Mouse (Mus musculus) central nervous system, embryonic 14 days (tissue): ENCODE data around the gene Tmem234. TPM values are rescaled to one million over a fixed set of nuclear protein-coding genes. Genes with fewer than 3 reads are reported as not detected.

Experiments
- polyA plus RNA-seq: library from polyadenylated mRNA; depleted of rRNA; stranded (reverse); fragments of >200 nt; gene quantifications from 2 replicates; pipeline ENCODE4 v1.2.3, GENCODE M21; 2012; rRNA removed

Gene Tmem234
- 153 and 164 TPM in 2 replicates for polyA plus RNA-seq

GRCm38 (mm10) chr4:129600233-129601158, at the start of gene Tmem234, which contains the start of gene Eif3i:
Gene Tmem234, plus strand, starts transcription at chr4:129600668.
Gene Eif3i, minus strand, starts transcription at chr4:129600648.

GRCm38 (mm10) chr4:129573430-129573829, 27.0 kb upstream of the Tmem234 start, which contains the start of gene Lck:
Gene Lck, minus strand, starts transcription at chr4:129573641.

GRCm38 (mm10) chr4:129578466-129578865, 22.0 kb upstream of the Tmem234 start, which contains the start of gene Fam167b:
Gene Fam167b, minus strand, starts transcription at chr4:129578549.

GRCm38 (mm10) chr4:129614093-129614492, 13.6 kb downstream of the Tmem234 start, which contains the start of gene Dcdc2b:
Gene Dcdc2b, minus strand, starts transcription at chr4:129614257.

GRCm38 (mm10) chr4:129618786-129619691, 18.6 kb downstream of the Tmem234 start, which contains the start of gene Iqcc:
Gene Iqcc, minus strand, starts transcription at chr4:129619099.

GRCm38 (mm10) chr4:129623681-129624091, 23.2 kb downstream of the Tmem234 start, which contains the start of gene Ccdc28b:
Gene Ccdc28b, minus strand, starts transcription at chr4:129623947.

GRCm38 (mm10) chr4:129640638-129641467, 40.4 kb downstream of the Tmem234 start, which contains the start of gene Txlna:
Gene Txlna, minus strand, starts transcription at chr4:129641065.

GRCm38 (mm10) chr4:129672083-129672877, 71.8 kb downstream of the Tmem234 start, which contains the start of gene Kpna6:
Gene Kpna6, minus strand, starts transcription at chr4:129672767.

Other genes starting within 250 kb of the Tmem234 start
- gene Zbtb8a, start 222.6 kb upstream of the Tmem234 start, polyA plus RNA-seq, result 16.9 and 18.8 TPM in 2 replicates
- gene Zbtb8b, start 159.8 kb upstream of the Tmem234 start, polyA plus RNA-seq, result 5.6 and 6.8 TPM in 2 replicates
- gene Bsdc1, start 139.1 kb upstream of the Tmem234 start, polyA plus RNA-seq, result 28.6 and 30.8 TPM in 2 replicates
- gene Tssk3, start 109.6 kb upstream of the Tmem234 start, polyA plus RNA-seq, result 0.14 and 0.18 TPM in 2 replicates
- gene Fam229a, start 109.5 kb upstream of the Tmem234 start, polyA plus RNA-seq, result 0.26 TPM in 1 of 2 replicates, not detected in the other
- 1,353 and 1,492 TPM in 2 replicates for gene Marcksl1, start 87.1 kb upstream of the Tmem234 start, polyA plus RNA-seq
- gene Hdac1, start 58.0 kb upstream of the Tmem234 start, polyA plus RNA-seq, result 147 and 152 TPM in 2 replicates
- 9.5 TPM in 2 replicates for gene Lck, start 27.0 kb upstream of the Tmem234 start, polyA plus RNA-seq
- gene Fam167b, start 22.1 kb upstream of the Tmem234 start, polyA plus RNA-seq, result 0.92 and 2.0 TPM in 2 replicates
- gene Eif3i, start within 50 bp of the Tmem234 start, polyA plus RNA-seq, result 314 and 322 TPM in 2 replicates
- gene Dcdc2b, start 13.6 kb downstream of the Tmem234 start, polyA plus RNA-seq, result 5.1 and 5.3 TPM in 2 replicates
- gene Iqcc, start 18.4 kb downstream of the Tmem234 start, polyA plus RNA-seq, result 34.5 and 37.2 TPM in 2 replicates
- gene Ccdc28b, start 23.3 kb downstream of the Tmem234 start, polyA plus RNA-seq, result 126 TPM in 2 replicates
- 60.4 and 65.8 TPM in 2 replicates for gene Txlna, start 40.4 kb downstream of the Tmem234 start, polyA plus RNA-seq
- gene Kpna6, start 72.1 kb downstream of the Tmem234 start, polyA plus RNA-seq, result 35.8 and 38.3 TPM in 2 replicates
- gene Tmem39b, start 96.2 kb downstream of the Tmem234 start, polyA plus RNA-seq, result 52.7 and 53.0 TPM in 2 replicates
- 97.4 and 97.6 TPM in 2 replicates for gene Khdrbs1, start 141.6 kb downstream of the Tmem234 start, polyA plus RNA-seq
- 87.5 and 88.2 TPM in 2 replicates for gene Ptp4a2, start 210.6 kb downstream of the Tmem234 start, polyA plus RNA-seq